Comparison of ENCODE assay signal across 18 mouse cellular contexts in genomic region chr3:103291087-103291486, GRCm38 (mm10).
"Had no signal": no experiment of that assay in that cellular context is flagged by ENCODE, and none has a peak within 500 bp of the region (broad histone marks: within the 10 kb centered on the region; RNA-seq: fewer than 3 reads in every experiment).

No protein-coding gene starts in this region.

- H3K4me1 ChIP-seq: midbrain, embryonic 10.5 days; midbrain, embryonic 12.5 days; neural tube, embryonic 13.5 days had no signal

- DNase-seq: lung, embryonic 14.5 days; lung, postnatal 10 days; lung, postnatal 4 days; midbrain, embryonic 14.5 days; retina, postnatal 1 day; right cerebral cortex, adult 18-20 months; right cerebral cortex, postnatal 25 days; right cerebral cortex, postnatal 4 days; spleen, adult 18-20 months; thymus, adult 18-20 months; thymus, postnatal 14 days; thymus, postnatal 36 days had no signal

- H3K4me3 ChIP-seq: midbrain, embryonic 10.5 days; midbrain, embryonic 12.5 days; myocyte; neural tube, embryonic 13.5 days; neural tube, embryonic 15.5 days had no signal

- ATAC-seq: midbrain, embryonic 16.5 days had no signal

- H3K9me3 ChIP-seq: neural tube, embryonic 13.5 days had no signal

- H3K27me3 ChIP-seq: midbrain, embryonic 12.5 days; neural tube, embryonic 13.5 days; neural tube, embryonic 15.5 days had no signal

- H3K9ac ChIP-seq: lung, embryonic 14.5 days; midbrain, embryonic 12.5 days; neural tube, embryonic 13.5 days; neural tube, embryonic 15.5 days had no signal

- H3K36me3 ChIP-seq: neural tube, embryonic 13.5 days; neural tube, embryonic 15.5 days had no signal

- H3K27ac ChIP-seq: midbrain, embryonic 10.5 days; midbrain, embryonic 12.5 days; neural tube, embryonic 13.5 days; neural tube, embryonic 15.5 days had no signal

- H3K4me2 ChIP-seq: lung, embryonic 14.5 days; midbrain, embryonic 12.5 days; neural tube, embryonic 13.5 days; neural tube, embryonic 15.5 days had no signal
